Mouse (Mus musculus) gastrocnemius, postnatal 10 days (tissue): ENCODE results near the gene Pde4b. TPM values are rescaled to one million over a fixed set of nuclear protein-coding genes. Genes with fewer than 3 reads are reported as not detected.

Experiments used
- DNase-seq: peaks from one replicate; pipeline ENCODE4 v3.0.0; 2021; ENCODE audit warnings: mixed read lengths
- total RNA-seq, 2 experiments: library from RNA; stranded (reverse); gene quantifications; 2 replicates each; pipeline ENCODE4 v1.2.3; 2021

Gene Pde4b
- total RNA-seq, 2 experiments from 2014 or later = 44.7 to 61.4 TPM

DNA sequence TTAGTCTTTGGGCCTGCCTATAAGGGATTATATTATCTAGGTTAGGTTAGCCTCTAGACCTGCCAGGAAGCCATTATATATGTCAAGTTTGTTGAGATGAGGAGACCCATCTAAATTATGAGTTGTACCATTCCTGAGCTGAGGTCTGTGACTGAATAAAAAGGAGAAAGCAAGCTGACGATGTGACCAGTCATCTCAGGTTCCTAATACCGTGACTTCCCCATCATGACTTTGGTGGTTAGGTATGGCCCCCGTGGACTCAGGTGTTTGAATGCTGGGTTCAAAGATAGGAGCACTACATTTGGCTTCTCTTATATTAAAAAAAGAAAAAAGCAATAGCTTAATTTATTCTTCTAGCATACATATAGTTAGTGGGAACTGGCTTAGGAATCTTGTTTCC, 531.3 kb downstream of the Pde4b start:
- DNase-seq = no peak

GRCm38 (mm10) chr4:102620179-102620910, 533.0 kb downstream of the Pde4b start:
- DNase-seq = no peak

- no peak for DNase-seq
These were observed 533.8 kb downstream of the Pde4b start for GRCm38 (mm10) chr4:102621120-102621519.

DNA sequence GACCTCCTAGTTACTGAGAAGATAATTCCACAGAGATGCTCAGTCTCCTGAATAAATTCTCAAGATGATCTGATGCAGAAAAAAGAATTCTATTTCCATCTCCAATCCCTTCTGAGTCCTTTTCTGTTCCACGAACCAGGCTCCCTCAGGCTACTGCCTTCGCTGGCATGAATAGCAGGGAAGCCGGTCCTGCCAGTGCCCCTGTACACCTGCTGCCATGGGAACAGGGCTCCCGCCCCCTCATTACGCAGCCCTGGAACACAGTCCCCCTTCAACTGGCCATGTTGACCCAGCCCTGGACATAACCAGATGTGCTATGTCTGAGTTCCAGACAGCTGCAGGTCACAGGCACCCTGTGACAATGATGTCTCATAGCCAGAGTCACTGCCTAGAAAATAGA, 535.6 kb downstream of the Pde4b start:
- no peak for DNase-seq

- DNase-seq = no peak
These were observed 536.7 kb downstream of the Pde4b start for GRCm38 (mm10) chr4:102623789-102624611.

DNA sequence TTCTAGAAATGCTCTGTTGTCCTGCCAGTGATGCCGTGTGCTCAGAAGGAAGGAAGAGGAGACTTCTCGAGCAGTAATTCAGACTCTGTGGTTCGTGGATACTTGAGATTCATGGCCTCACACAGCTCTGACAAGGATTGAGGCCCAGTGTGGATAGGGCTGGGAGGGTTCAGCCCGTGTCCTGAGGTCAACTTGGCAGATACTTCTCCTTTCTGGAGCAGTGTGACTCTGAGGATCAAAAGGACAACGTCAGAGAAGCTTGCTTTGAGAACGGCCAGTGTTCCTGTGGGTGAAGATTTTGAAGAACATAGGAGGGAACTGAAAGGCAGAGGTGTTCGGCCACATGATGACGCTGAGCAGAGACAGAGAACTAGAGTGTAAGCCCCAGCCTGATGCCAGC, 537.6 kb downstream of the Pde4b start:
- no peak for DNase-seq

DNA sequence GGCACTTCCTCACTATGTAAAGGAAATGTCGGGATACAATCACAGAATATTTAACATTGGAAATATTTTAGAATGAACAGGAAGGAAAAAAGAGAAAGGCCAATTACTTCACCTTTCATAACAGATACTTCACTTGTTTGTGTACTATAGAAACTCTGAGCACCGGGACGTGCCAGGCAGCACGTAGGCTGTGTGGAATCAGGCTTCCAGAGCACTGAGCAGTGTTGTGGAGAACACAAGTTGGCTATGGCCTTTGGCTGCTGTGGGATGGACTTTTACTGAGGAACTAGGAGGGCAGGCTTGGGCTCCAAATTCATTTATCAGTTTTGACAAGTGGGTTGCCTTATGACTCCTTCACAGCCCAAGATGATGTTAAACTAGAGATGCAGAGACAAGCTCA, 540.5 kb downstream of the Pde4b start:
- DNase-seq = no peak

- no peak for DNase-seq
These were observed 542.3 kb downstream of the Pde4b start for GRCm38 (mm10) chr4:102629621-102630020.

DNA sequence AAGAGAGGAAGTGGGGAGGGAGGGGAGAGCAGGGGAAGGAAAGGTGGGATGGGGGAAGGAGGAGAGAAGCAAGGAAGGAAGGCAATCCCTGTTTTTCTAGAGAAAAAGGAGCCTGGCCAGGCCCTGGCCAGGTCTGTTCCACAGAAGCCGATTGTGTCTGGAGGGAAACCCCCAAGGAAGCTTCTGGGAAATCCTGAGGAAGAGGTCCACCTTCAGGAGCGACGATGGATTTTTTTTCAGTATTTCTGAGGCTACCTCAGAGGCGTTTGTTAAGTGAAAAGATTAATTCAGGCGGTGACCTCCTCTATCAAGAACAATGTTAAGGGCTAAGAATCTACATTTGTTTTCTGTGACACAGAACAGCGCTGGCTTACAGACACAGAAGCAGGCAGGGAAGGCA, 542.9 kb downstream of the Pde4b start:
- no peak for DNase-seq

DNA sequence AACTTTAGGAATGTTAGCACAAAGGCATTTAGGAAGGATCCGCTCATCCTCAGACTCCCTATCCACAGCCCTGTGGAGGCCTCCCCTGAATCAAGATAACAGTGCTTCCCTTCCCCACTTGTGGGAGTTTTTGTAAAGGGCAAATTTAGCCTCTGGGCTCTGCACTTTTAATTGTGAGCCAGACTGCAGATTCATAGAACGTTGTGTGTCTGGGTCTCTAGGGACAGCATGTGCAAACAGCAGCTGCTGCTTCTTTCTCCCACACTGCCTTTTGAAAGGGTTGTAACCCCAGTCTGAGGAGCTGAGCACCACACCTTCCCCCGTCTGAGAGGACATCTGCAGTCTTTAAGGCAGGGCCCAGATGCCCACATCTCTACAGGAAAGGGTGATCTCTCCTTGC, 544.3 kb downstream of the Pde4b start:
- no peak for DNase-seq

DNA sequence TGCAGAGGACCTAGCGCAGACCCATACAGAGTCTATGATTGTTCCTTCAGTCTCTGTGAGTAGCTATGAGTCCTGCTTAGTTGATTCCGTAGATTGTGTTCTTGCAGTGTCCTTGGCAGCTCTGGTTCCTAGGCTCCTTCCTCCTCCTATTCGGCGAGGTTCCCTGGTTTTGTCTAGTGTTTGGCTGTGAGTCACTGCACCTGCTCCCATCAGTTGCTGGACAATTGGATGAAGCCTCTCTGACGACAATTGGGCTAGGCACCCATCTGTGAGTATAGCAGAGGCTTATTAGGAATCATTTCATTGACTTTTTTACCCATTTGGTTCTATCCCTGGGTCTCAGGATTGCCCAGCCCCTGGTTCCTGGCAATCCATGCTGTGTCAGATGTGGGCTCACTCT, 545.9 kb downstream of the Pde4b start:
- peak; percentile 29 for DNase-seq

DNA sequence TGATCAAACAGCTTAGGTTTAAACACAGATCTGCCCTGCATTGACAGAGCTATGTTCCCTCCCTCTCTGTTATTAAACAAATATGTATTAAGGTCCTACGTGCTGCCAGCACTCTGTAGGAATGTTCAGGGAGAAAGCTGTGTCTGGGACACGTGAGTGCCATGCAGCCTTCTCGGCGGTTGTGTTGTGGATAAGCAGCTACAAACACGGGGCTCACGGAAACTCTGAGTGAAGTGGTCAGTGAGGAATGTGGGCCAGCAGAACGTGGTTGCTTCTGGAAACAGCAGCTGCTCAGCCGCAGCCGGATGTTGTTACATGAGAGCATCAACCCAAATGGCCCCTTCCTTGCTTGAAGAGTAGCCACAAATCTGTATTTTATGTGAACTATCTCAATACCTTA, 547.9 kb downstream of the Pde4b start:
- DNase-seq = peak; percentile 45

DNA sequence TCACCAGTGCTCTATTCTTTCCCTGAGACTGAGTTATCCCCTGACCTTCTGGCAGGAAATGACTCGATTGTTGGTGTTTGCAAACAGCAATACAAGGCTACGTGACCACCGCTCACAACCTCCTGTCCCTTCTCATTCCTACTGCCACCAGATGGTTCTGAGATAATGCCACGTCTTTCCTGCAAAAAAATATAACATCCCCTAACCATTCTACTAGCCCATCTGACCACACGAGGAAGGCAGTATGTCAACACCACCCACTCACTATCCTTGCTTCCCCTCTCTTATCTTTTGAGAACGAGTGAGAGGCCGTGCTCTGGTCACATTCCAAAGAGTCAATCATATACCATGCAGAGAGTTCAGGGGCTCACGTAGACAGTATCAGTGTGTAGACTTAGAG, 548.6 kb downstream of the Pde4b start:
- DNase-seq = no peak

DNA sequence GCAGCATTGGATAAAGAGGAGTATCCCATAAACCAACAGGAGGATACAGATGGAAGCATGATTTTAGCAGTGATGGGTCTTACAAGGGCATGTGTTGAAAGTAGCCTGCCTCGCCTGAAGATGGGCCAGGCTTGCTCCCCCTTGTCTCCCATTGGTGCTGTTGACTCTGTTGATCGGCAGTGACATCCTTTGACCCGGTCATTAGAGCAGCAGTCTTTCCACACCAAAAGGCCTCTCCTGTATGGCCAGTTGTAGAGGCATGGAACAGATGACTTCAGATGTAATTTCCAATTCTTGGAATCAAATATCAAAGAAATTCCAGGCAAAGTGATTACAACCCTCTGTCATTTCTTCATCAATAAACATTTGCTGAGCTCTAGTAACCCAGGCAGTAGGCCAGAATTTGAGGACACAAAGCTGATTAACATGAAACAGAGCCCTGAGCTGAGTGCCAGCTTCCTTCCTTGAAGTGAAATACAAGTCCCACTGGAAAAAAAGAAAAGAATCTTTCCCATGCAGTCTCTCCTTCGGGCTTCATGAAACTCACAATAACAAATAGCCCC, 550.1 kb downstream of the Pde4b start:
- no peak for DNase-seq

GRCm38 (mm10) chr4:102640942-102641341, 553.6 kb downstream of the Pde4b start:
- DNase-seq = no peak

DNA sequence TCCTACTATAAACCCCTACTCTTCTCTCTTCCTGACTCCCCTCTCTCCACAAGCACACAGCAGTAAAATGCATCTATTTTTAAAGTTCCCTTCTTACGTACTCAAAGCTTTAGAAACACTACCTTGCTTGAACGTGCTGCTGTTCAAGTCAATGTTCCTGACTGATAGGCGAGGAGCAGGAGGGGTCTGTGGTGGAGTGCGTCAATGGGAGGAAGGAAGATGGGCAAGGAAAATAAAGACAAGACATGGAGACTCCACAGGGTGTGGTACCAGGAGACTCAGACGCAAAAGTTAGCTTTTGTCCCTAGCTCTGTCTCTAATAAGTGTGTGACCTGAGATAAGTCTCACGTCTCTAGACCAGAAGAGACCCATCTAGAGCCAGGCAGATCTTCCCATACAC, 556.7 kb downstream of the Pde4b start:
- no peak for DNase-seq

- DNase-seq = no peak
These were observed 559.7 kb downstream of the Pde4b start for GRCm38 (mm10) chr4:102647056-102647455.

- no peak for DNase-seq
These were observed 568.0 kb downstream of the Pde4b start for GRCm38 (mm10) chr4:102655331-102655730.

- DNase-seq = peak; percentile 12
These were observed 569.2 kb downstream of the Pde4b start for GRCm38 (mm10) chr4:102656494-102657036.
